In genomic region chr3:102169197-102169905, GRCm38 (mm10) we compare ENCODE assay signal across 8 mouse cellular contexts. TPM values are rescaled to one million over a fixed set of nuclear protein-coding genes. Genes with fewer than 3 reads are reported as not detected.
DNase-seq lines count a peak whose midpoint lies in the region; ATAC-seq and TF ChIP-seq lines count a peak whose summit lies in the region.

No protein-coding gene starts in this region.

- H3K27me3 ChIP-seq in cerebellum, adult 2 months (ENCODE audit: control insufficient read depth, insufficient read depth, low read length): no peaks in the 10 kb centered on the region
- H3K27me3 ChIP-seq in intestine, embryonic 16.5 days (replicated peaks; ENCODE audit: control insufficient read depth, insufficient read depth, low read length): no peaks in the 10 kb centered on the region
- H3K27me3 ChIP-seq in midbrain, embryonic 12.5 days: peaks cover 19% of the 10 kb centered on the region; the same call in 1 of the 2 replicates
- H3K27me3 ChIP-seq in stomach, embryonic 16.5 days (ENCODE audit: control insufficient read depth, insufficient read depth, low read length): no peaks in the 10 kb centered on the region

- H3K36me3 ChIP-seq in intestine, embryonic 16.5 days (ENCODE audit: control insufficient read depth, insufficient read depth, low read length): 0 out of 2 replicates have a peak, but pooled peaks cover 6% of the 10 kb centered on the region
- H3K36me3 ChIP-seq in midbrain, embryonic 12.5 days: no peaks in the 10 kb centered on the region
- H3K36me3 ChIP-seq in stomach, embryonic 16.5 days (ENCODE audit: control insufficient read depth, insufficient read depth, low read length): peaks cover 3% of the 10 kb centered on the region

- H3K9me3 ChIP-seq in intestine, embryonic 16.5 days (ENCODE audit: control insufficient read depth, low read length): no peaks in the 10 kb centered on the region
- H3K9me3 ChIP-seq in midbrain, embryonic 12.5 days: no peaks in the 10 kb centered on the region
- H3K9me3 ChIP-seq in stomach, embryonic 16.5 days (replicated peaks; ENCODE audit: control insufficient read depth, low read length): no peaks in the 10 kb centered on the region

- H3K27ac ChIP-seq in cerebellum, adult 2 months (ENCODE audit: insufficient read depth, low read length): no peak overlapping the region
- peak overlapping the region; percentile 74 for H3K27ac ChIP-seq in intestine, embryonic 16.5 days (ENCODE audit: low read length)
- H3K27ac ChIP-seq in midbrain, embryonic 12.5 days (replicated peaks): no peak overlapping the region
- peak overlapping the region; percentile 94 for H3K27ac ChIP-seq in stomach, embryonic 16.5 days (ENCODE audit: low read length)

- DNase-seq in Muller cell, postnatal 12 days (ENCODE audit: inconsistent ontology term): peak; percentile 98
- peak; percentile 93 to 95 for DNase-seq in cerebellum, adult 2 months
- DNase-seq in gastrocnemius, postnatal 10 days: peak; percentile 91
- DNase-seq in left cerebral cortex, adult 8-10 months (ENCODE audit: low spot score in 2 of 2): peak; percentile 87 to 96
- DNase-seq in embryo, embryonic 9.5 days (ENCODE audit: extremely low spot score): no peak

- H3K4me1 ChIP-seq in cerebellum, adult 2 months (ENCODE audit: control insufficient read depth, insufficient read depth, low read length): peaks cover 6% of the 10 kb centered on the region; the same call in 1 of the 2 replicates
- peaks cover 23% of the 10 kb centered on the region for H3K4me1 ChIP-seq in intestine, embryonic 16.5 days (ENCODE audit: control insufficient read depth, insufficient read depth, low read length)
- peaks cover 18% of the 10 kb centered on the region for H3K4me1 ChIP-seq in midbrain, embryonic 12.5 days
- H3K4me1 ChIP-seq in stomach, embryonic 16.5 days (ENCODE audit: control insufficient read depth, insufficient read depth, low read length): peaks cover 37% of the 10 kb centered on the region

- no peak overlapping the region for H3K4me2 ChIP-seq in intestine, embryonic 16.5 days (ENCODE audit: low read depth, low read length)
- H3K4me2 ChIP-seq in midbrain, embryonic 12.5 days (replicated peaks): no peak overlapping the region
- peak overlapping the region; percentile 23 for H3K4me2 ChIP-seq in stomach, embryonic 16.5 days (ENCODE audit: low read depth, low read length)

- TF ChIP-seq CTCF in cerebellum, adult 2 months (IDR thresholded peaks at IDR 0.05; ENCODE audit: borderline replicate concordance, insufficient read depth, low read depth, low read length): no peak

- peak; percentile 82 for ATAC-seq in intestine, embryonic 16.5 days
- 0 out of 2 replicates have a peak, but pooled peaks have one; percentile 41 for ATAC-seq in midbrain, embryonic 12.5 days (ENCODE audit: low FRiP score, low read depth)
- peak; percentile 94 for ATAC-seq in stomach, embryonic 16.5 days (ENCODE audit: insufficient read depth, low FRiP score)

- TF ChIP-seq POLR2A in cerebellum, adult 2 months (IDR thresholded peaks at IDR 0.05; ENCODE audit: borderline replicate concordance, insufficient read depth, low read length): no peak

- no peak overlapping the region for H3K4me3 ChIP-seq in cerebellum, adult 2 months (replicated peaks; ENCODE audit: insufficient read depth, low read depth, low read length)
- H3K4me3 ChIP-seq in intestine, embryonic 16.5 days (ENCODE audit: low read length): no peak overlapping the region
- no peak overlapping the region for H3K4me3 ChIP-seq in midbrain, embryonic 12.5 days
- H3K4me3 ChIP-seq in stomach, embryonic 16.5 days (replicated peaks; ENCODE audit: low read length): no peak overlapping the region

- WGBS in cerebellum, adult 2 months: under 1% methylated on average over 13 of the region's 13 CpGs
- WGBS in intestine, embryonic 16.5 days: 37% methylated on average over 13 of the region's 13 CpGs
- 78% methylated on average over 13 of the region's 13 CpGs for WGBS in midbrain, embryonic 12.5 days
- 16% methylated on average over 13 of the region's 13 CpGs for WGBS in stomach, embryonic 16.5 days

- no peak overlapping the region for H3K9ac ChIP-seq in intestine, embryonic 16.5 days (ENCODE audit: low read depth, low read length)
- H3K9ac ChIP-seq in midbrain, embryonic 12.5 days (replicated peaks): no peak overlapping the region
- H3K9ac ChIP-seq in stomach, embryonic 16.5 days (ENCODE audit: low read length): 0 out of 2 replicates have a peak overlapping the region, but pooled peaks have one; percentile 8

RNA-seq across cellular contexts. Expression of gene Vangl1, which starts 35.1 kb away (rescaled TPM):
- polyA plus RNA-seq in cerebellum, adult 2 months (2012; rRNA removed): 6.8 and 8.1 TPM in 2 replicates
- total RNA-seq in gastrocnemius, postnatal 10 days (2021): 10 to 100 TPM; 11.8 to 12.4 TPM
- polyA plus RNA-seq in intestine, embryonic 16.5 days (2015; fragmentation: Nextera tagmentation; extraction: Ambion mirVana): 18.7 and 20.6 TPM in 2 replicates
- total RNA-seq in left cerebral cortex, adult 8-10 months (2022): 1 to 10 TPM; 3.7 to 9.5 (median 7.0) TPM
- 8.9 and 9.0 TPM in 2 replicates for polyA plus RNA-seq in midbrain, embryonic 12.5 days (2016; fragmentation: Nextera tagmentation; extraction: Ambion mirVana)
- polyA plus RNA-seq in stomach, embryonic 16.5 days (2015; fragmentation: Nextera tagmentation; extraction: Ambion mirVana): 30.7 and 34.3 TPM in 2 replicates

Comparison
In these comparisons a context has a peak if more than half of its experiments do, and no peak if none do; other contexts are left out.
1. H3K27ac ChIP-seq: peak in intestine, embryonic 16.5 days (single experiment) and stomach, embryonic 16.5 days (single experiment); none in cerebellum, adult 2 months (single experiment) and midbrain, embryonic 12.5 days (single experiment).
2. ATAC-seq: peak in every context shown above with its lines; median percentile 94 in stomach, embryonic 16.5 days; 82 in intestine, embryonic 16.5 days; 41 in midbrain, embryonic 12.5 days.